Mouse (Mus musculus): ENCODE measurements around the gene Ankrd23. TPM values are rescaled to one million over a fixed set of nuclear protein-coding genes. Genes with fewer than 3 reads are reported as not detected.

Ankrd23 gene
- polyA plus RNA-seq, 1 experiment from 2014 or later, result 16.6 TPM

DNA sequence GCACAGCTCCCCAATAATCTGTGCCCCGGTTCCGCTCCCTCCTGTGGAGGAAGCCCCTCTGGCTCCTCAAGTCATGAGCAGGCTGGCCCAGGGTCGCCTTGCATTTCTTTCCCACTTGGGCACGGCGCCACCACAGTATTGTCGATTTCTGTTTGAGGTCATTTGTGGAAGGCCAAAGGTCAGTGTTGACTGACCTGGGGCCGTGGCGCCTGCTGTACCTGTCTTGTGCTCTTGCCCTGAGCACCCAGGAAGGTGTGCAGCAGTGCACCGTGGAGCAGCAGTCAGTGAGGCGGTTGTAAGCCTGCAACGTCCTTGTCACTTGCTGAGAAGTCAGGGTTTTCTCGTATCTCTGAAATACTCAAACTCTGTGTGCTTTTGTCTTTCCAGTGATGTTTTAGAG is 10.9 kb downstream of the Ankrd23 start:
- Histone ChIP-seq H3K27me3 (replicated peaks) (no peaks in the 10 kb centered on the region), H3K27ac (no peak overlapping the region), H3K4me2 (replicated peaks) (no peak overlapping the region), H3K9me3 (no peaks in the 10 kb centered on the region), H3K36me3 (peaks cover 57% of the 10 kb centered on the region), H3K4me3 (no peak overlapping the region), H3K9ac (no peak overlapping the region), H3K4me1 (peaks cover 7% of the 10 kb centered on the region; the same call in 1 of the 2 replicates)
- WGBS, result 91% methylated on average over 12 of the region's 12 CpGs
- ATAC-seq (ENCODE audit: low FRiP score, low read depth), result no peak

DNA sequence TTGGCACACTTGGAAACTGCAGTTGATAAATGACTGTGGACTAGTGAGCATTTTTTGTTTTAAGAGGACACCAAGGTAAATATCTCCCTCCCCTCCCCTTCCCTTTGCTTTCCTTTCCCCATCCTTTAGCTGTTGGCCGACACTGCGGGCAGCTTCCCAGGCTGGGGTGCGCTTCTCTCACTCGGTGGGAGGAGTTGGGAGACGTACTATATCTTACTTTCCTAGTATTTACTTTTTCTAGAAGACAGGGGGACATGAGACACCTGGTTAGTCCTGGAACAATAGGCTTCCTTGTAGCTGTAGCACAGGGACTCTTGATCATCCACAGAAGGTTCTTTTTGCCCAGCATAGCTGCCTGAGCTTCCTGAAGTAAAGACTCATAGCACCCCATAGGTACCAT is 12.6 kb downstream of the Ankrd23 start:
- Histone ChIP-seq H3K4me3 (no peak overlapping the region), H3K27ac (0 out of 2 replicates have a peak overlapping the region, but pooled peaks have one; percentile 38), H3K9ac (no peak overlapping the region), H3K9me3 (no peaks in the 10 kb centered on the region), H3K27me3 (replicated peaks) (no peaks in the 10 kb centered on the region), H3K4me2 (replicated peaks) (no peak overlapping the region), H3K36me3 (peaks cover 72% of the 10 kb centered on the region), H3K4me1 (peaks cover 7% of the 10 kb centered on the region; the same call in 1 of the 2 replicates)
- no peak for ATAC-seq (ENCODE audit: low FRiP score, low read depth)
- WGBS, result 86% methylated on average over 5 of the region's 5 CpGs

DNA sequence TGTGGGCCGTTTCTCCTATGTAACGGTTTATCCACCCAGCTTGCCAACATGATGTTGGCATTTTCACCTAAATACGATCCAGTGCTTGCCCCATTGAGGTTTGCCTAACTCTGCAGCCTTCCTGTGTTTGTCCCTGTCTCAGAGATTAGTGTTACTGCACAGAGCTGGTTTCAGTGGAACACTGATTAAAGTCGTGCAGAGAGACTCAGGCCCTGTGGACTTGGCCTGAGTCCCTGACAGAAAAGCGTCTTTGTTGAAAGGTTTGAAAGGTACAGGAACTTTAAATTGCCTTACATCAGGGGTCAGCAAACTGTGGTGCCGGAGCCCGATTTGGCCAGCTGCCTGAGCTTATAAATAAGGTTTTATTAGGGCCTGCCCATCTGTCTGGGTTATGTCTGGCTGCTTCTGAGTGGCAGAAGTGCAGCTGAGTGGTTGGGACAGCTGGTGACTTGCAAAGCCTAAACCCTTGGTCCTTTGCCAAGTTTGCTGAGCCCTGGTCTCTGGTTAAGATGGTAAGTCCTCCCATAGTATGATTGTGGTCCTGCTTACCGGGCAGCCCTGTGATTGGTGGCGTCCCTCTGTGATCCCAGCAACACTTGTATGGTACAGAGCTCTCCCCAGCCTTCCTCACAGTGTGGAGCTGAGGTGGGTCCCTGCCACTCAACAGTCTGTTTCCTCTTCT is 13.2 kb downstream of the Ankrd23 start:
- peak; percentile 42 for ATAC-seq (ENCODE audit: low FRiP score, low read depth)
- Histone ChIP-seq H3K4me1 (peaks cover 7% of the 10 kb centered on the region; the same call in 1 of the 2 replicates), H3K4me2 (replicated peaks) (no peak overlapping the region), H3K9ac (no peak overlapping the region), H3K27ac (0 out of 2 replicates have a peak overlapping the region, but pooled peaks have one; percentile 38), H3K27me3 (replicated peaks) (no peaks in the 10 kb centered on the region), H3K36me3 (peaks cover 77% of the 10 kb centered on the region), H3K9me3 (no peaks in the 10 kb centered on the region), H3K4me3 (no peak overlapping the region)
- 67% methylated on average over 9 of the region's 9 CpGs for WGBS

DNA sequence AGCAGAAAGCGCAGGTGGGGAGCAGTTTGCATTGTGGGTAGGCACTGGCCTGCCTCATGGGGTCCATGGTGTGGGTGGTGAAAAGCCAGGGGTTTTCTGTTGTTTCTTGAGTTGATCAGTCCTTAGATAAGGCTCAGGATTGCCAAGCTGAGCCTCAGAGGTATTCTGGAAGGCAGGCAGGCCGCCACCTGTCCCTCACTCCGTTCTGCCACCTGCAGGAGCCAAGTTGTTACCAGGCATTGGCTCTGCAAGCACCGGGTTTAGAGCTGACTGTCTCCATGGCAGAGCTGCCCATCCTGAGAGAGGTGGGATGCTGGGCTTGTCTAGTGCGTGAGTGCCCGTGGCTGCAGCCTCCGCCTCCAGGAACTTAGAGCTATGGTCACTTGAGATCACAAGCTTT is 14.5 kb downstream of the Ankrd23 start:
- WGBS, result 94% methylated on average over 7 of the region's 7 CpGs
- peaks cover 83% of the 10 kb centered on the region for H3K36me3 ChIP-seq
- no peaks in the 10 kb centered on the region for H3K27me3 ChIP-seq (replicated peaks)
- H3K9me3 ChIP-seq, result no peaks in the 10 kb centered on the region
- ATAC-seq (ENCODE audit: low FRiP score, low read depth), result no peak
- peaks cover 7% of the 10 kb centered on the region; the same call in 1 of the 2 replicates for H3K4me1 ChIP-seq
- H3K9ac ChIP-seq, result no peak overlapping the region
- H3K27ac ChIP-seq, result no peak overlapping the region
- no peak overlapping the region for H3K4me2 ChIP-seq (replicated peaks)
- H3K4me3 ChIP-seq, result no peak overlapping the region

DNA sequence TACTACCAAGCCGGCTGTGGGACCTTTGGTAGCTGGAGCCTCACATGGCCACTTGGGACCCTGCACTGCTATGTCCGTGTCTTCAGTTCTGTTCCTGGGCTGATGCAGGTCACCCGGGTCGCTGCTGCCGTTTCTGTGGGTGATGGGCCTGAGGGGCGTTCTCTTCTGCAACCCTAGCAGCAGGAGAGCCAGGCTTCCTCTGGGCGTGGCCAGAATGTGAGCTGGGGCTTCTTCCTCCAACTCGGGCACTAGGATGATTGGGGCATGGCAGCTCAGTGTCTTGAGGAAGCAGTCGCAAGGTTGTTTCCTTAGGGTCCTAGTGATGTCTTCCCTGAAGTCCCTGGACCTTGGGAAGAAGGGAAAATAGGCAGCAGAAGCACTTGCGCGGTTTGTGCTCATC is 17.1 kb downstream of the Ankrd23 start:
- H3K36me3 ChIP-seq, result peaks cover 74% of the 10 kb centered on the region
- peaks cover 19% of the 10 kb centered on the region for H3K4me1 ChIP-seq
- H3K9ac ChIP-seq, result no peak overlapping the region
- H3K9me3 ChIP-seq, result no peaks in the 10 kb centered on the region
- H3K4me2 ChIP-seq (replicated peaks), result no peak overlapping the region
- WGBS, result 79% methylated on average over 11 of the region's 11 CpGs
- H3K27ac ChIP-seq, result no peak overlapping the region
- ATAC-seq (ENCODE audit: low FRiP score, low read depth), result no peak
- H3K4me3 ChIP-seq, result no peak overlapping the region
- H3K27me3 ChIP-seq (replicated peaks), result no peaks in the 10 kb centered on the region

DNA sequence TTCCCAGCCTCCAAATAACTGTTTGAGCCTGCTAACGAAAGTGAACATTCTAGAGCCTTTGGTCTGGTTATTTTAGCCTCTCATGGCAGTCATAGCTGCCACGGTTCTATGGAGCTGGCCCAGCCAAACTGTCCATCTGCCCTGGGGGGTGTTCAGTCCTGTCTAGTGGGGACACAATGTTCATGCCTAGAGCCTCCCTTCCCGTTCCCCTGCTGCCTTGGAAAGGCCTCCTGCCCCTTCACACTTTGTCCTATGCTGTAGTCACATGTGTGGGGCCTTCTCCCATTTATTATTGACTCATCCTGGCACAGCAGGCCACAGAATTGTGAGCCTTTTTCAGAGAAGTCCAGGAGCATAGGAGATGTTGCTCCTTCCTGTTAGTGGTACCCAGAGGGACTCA is 18.4 kb downstream of the Ankrd23 start:
- no peak overlapping the region for H3K9ac ChIP-seq
- H3K9me3 ChIP-seq, result no peaks in the 10 kb centered on the region
- no peak overlapping the region for H3K4me3 ChIP-seq
- H3K4me2 ChIP-seq (replicated peaks), result no peak overlapping the region
- H3K36me3 ChIP-seq, result peaks cover 63% of the 10 kb centered on the region
- H3K27me3 ChIP-seq (replicated peaks), result no peaks in the 10 kb centered on the region
- 84% methylated on average over 3 of the region's 3 CpGs for WGBS
- H3K27ac ChIP-seq, result no peak overlapping the region
- peaks cover 25% of the 10 kb centered on the region for H3K4me1 ChIP-seq
- no peak for ATAC-seq (ENCODE audit: low FRiP score, low read depth)

DNA sequence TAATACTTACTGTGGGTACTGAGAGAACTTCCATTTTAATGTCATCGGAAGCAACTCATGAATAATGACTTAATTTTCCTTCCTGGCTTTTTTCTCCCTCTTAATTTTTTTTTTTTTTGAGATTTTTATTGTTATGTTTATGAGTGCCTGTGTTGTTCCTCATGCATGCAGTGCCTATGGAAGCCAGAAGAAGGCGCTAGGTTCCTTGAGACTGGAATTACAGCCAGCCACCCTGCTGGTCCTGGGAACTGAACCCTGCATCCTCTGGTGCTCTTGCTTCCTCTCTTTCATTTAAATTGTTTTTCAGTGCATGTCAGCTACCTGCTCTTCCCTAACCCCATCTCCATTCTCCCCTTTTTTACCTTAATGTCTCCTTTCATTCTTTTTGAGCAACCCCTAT is 23.0 kb downstream of the Ankrd23 start:
- Histone ChIP-seq H3K4me1 (peaks cover 29% of the 10 kb centered on the region), H3K27me3 (replicated peaks) (no peaks in the 10 kb centered on the region), H3K4me2 (replicated peaks) (peak overlapping the region; percentile 94), H3K4me3 (no peak overlapping the region), H3K9me3 (no peaks in the 10 kb centered on the region), H3K9ac (no peak overlapping the region), H3K36me3 (peaks cover 20% of the 10 kb centered on the region), H3K27ac (no peak overlapping the region)
- ATAC-seq (ENCODE audit: low FRiP score, low read depth), result no peak
- 34% methylated on average over 2 of the region's 2 CpGs for WGBS

DNA sequence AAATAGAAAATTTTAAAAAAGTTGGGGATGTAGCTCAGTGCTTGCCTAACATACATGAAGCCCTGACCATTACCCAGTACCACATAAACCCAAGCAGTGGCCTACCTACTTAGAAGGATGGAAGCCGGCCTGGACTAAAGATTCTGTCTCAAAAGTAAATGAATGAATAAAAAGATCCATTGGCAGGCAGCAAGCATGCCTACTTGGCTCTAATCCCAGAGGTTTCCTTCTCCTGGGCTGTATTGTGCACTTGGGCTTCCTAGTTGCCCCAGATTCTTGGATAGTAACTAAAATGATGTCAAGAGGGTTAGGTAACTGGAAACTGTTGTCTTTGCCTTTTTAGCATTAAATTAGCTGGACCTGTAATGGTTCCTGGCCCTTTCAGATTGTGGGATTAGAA is 23.4 kb downstream of the Ankrd23 start:
- Histone ChIP-seq H3K9ac (peak overlapping the region; percentile 88), H3K9me3 (no peaks in the 10 kb centered on the region), H3K27ac (no peak overlapping the region), H3K27me3 (replicated peaks) (no peaks in the 10 kb centered on the region), H3K4me1 (peaks cover 29% of the 10 kb centered on the region), H3K4me3 (peak overlapping the region; percentile 97), H3K36me3 (peaks cover 19% of the 10 kb centered on the region), H3K4me2 (replicated peaks) (peak overlapping the region; percentile 94)
- WGBS, result 9% methylated on average over 1 of the region's 1 CpGs
- no peak for ATAC-seq (ENCODE audit: low FRiP score, low read depth)

DNA sequence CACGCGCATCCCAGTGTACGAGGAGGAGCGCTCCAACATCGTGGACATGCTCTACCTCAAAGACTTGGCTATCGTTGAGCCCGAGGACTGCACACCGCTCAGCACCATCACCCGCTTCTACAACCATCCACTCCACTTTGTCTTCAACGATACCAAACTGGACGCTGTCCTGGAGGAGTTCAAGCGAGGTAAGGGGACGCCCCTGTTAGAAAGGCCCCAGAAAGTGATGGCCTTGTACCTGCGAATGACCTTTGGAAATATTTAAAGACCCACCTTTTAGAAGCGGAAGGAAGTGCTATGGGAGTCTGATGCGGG is 23.8 kb downstream of the Ankrd23 start:
- Histone ChIP-seq H3K9ac (peak overlapping the region; percentile 88), H3K9me3 (no peaks in the 10 kb centered on the region), H3K4me1 (peaks cover 29% of the 10 kb centered on the region), H3K36me3 (peaks cover 16% of the 10 kb centered on the region), H3K27ac (peak overlapping the region; percentile 96), H3K27me3 (replicated peaks) (no peaks in the 10 kb centered on the region), H3K4me3 (peak overlapping the region; percentile 97), H3K4me2 (replicated peaks) (peak overlapping the region; percentile 94)
- ATAC-seq (ENCODE audit: low FRiP score, low read depth), result no peak
- WGBS, result 2% methylated on average over 16 of the region's 16 CpGs

DNA sequence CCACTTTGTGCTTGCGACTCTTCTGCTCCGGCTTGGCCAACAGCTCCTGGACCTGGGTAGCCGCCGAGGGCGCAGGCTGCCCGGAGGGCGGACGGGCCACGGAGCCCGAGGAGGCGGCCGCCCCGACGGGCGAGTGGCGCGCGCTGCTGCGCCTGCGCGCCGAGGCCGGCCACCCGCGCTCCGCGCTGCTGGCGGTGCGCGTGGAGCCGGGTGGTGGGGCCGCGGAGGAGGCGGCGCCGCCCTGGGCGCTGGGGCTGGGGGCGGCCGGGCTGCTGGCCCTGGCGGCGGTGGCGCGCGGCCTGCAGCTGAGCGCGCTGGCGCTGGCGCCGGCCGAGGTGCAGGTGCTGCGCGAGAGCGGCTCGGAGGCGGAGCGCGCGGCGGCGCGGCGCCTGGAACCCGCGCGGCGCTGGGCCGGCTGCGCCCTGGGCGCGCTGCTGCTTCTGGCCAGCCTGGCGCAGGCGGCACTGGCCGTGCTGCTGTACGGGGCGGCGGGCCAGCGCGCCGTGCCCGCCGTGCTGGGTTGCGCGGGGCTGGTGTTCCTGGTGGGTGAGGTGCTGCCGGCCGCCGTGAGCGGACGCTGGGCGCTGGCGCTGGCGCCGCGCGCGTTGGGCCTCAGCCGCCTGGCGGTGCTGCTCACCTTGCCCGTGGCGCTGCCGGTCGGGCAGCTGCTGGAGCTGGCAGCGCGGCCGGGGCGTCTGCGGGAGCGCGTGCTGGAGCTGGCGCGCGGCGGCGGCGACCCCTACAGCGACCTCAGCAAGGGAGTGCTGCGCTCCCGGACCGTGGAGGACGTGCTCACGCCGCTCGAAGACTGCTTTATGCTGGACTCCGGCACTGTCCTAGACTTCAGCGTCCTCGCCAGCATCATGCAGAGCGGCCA is 24.4 kb downstream of the Ankrd23 start:
- Histone ChIP-seq H3K27ac (peak overlapping the region; percentile 96), H3K4me1 (peaks cover 29% of the 10 kb centered on the region), H3K36me3 (peaks cover 17% of the 10 kb centered on the region), H3K9me3 (no peaks in the 10 kb centered on the region), H3K4me2 (replicated peaks) (peak overlapping the region; percentile 94), H3K9ac (peak overlapping the region; percentile 88), H3K4me3 (peak overlapping the region; percentile 97), H3K27me3 (replicated peaks) (no peaks in the 10 kb centered on the region)
- WGBS, result under 1% methylated on average over 102 of the region's 126 CpGs
- ATAC-seq (ENCODE audit: low FRiP score, low read depth), result peak; percentile 76

DNA sequence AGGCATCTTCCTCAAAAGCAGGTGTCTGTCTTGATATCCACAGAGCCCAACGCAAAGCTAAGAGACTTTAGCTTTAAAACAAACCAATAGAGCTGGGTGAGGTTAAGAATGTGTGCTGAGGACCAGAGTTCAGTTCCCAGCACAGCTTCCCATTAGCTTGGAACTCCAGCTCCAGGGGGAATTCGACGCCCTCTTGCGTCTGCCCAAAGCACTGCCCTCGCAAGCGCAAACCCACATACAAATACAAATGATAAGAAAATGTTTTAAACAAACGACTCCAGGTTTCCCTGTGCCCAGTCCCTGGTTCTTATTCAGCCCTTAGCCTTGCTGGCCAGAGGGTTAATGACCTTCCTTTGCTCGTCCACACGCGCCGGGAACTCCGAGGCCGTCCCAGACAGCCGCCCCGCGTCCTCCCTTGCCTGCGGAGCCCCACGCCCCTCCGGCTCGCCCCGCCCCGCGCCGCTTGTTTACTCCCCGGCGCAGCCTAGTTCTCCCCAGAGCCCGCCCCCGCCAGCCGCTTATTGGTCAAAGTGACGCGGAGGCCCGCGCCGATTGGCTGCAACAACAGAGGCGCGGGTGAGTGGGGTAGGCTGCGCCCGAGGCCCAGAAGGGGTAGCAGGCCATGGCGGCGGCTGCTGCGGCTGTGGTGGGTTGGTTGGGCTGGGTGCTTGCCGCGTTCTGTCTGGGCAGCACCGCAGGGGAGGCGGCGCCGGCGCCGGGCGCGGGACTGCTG is 25.2 kb downstream of the Ankrd23 start, which contains the start of gene Cnnm3:
Gene Cnnm3 (plus strand): TSS at position 579 of the 733 bp plus-strand sequence.
- Histone ChIP-seq H3K27ac (peak within 1 kb of the TSS; percentile 96), H3K9me3 (no peaks in the 10 kb centered on the region), H3K27me3 (replicated peaks) (no peaks in the 10 kb centered on the region), H3K9ac (peak within 1 kb of the TSS; percentile 88), H3K4me2 (replicated peaks) (peak within 1 kb of the TSS; percentile 94), H3K36me3 (peaks cover 17% of the 10 kb centered on the region), H3K4me3 (peak within 1 kb of the TSS; percentile 97), H3K4me1 (peaks cover 29% of the 10 kb centered on the region)
- peak; percentile 98 for ATAC-seq (ENCODE audit: low FRiP score, low read depth)
- 2% methylated on average over 46 of the region's 51 CpGs for WGBS

DNA sequence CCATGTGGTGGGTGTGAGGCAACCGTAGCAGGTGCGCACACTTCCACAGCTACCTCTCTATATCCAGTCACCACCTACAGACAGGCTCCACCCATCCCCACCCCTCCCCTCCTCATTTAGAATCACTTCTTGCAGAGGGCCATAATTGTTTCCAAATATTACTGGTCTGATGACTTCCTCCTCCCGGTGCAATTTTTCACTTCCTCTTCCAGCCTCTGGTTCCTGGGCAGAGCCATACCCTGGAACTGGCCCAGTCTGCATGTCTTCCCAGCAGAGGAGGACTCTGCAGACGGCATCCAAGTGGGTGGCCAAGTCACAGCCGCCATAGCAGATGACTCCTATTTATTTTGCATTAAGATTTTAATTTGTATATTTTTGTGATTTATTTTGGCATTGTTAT is 28.4 kb downstream of the Ankrd23 start:
- Histone ChIP-seq H3K9ac (no peak overlapping the region), H3K36me3 (peaks cover 18% of the 10 kb centered on the region), H3K9me3 (no peaks in the 10 kb centered on the region), H3K27me3 (replicated peaks) (no peaks in the 10 kb centered on the region), H3K4me3 (no peak overlapping the region), H3K4me2 (replicated peaks) (no peak overlapping the region), H3K4me1 (peaks cover 4% of the 10 kb centered on the region), H3K27ac (no peak overlapping the region)
- WGBS, result 86% methylated on average over 5 of the region's 5 CpGs
- ATAC-seq (ENCODE audit: low FRiP score, low read depth), result no peak
